Mouse (Mus musculus): ENCODE results near the gene Abraxas2. TPM values are rescaled to one million over a fixed set of nuclear protein-coding genes. Genes with fewer than 3 reads are reported as not detected.
A peak's percentile ranks its signal among the peaks of the same experiment; 100 is the strongest.

Gene Abraxas2
- polyA plus RNA-seq, 1 experiment from 2014 or later: 40.6 TPM

DNA sequence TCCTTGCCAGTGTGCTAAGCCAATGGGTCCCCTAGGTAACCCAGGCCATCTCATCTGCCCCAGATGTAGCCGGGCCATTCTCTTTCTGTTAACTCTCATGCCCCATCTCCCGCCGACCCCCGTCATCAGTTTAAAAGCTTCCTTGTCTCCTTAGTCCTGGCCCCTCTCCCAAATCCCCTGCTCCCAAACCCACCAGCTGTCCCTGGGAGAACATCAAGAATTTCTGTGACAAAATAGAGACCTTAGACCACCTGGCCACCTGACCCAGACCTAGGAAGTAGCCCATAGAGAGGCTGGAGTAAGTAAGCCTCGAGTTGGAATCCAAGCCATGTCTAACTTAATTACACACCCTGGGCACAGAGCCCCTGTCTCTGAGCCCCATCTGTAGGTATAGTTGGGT lies 31.2 kb downstream of the Abraxas2 start:
- H3K4me2 ChIP-seq (ENCODE audit: low read depth, low read length, severe bottlenecking): no peak overlapping the region
- WGBS: 85% methylated on average over 5 of the region's 5 CpGs
- H3K4me1 ChIP-seq (replicated peaks; ENCODE audit: control insufficient read depth, insufficient read depth, low read length): no peaks in the 10 kb centered on the region
- no peak overlapping the region for H3K9ac ChIP-seq (ENCODE audit: low read length)
- no peak for ATAC-seq (replicated peaks; ENCODE audit: low FRiP score)
- DNase-seq (ENCODE audit: low spot score): peak; percentile 43
- no peaks in the 10 kb centered on the region for H3K36me3 ChIP-seq (ENCODE audit: control insufficient read depth, insufficient read depth, low read length)
- H3K4me3 ChIP-seq (ENCODE audit: low read depth, low read length): no peak overlapping the region
- H3K9me3 ChIP-seq (ENCODE audit: control insufficient read depth, low read length): no peaks in the 10 kb centered on the region
- H3K27me3 ChIP-seq (ENCODE audit: control insufficient read depth, insufficient read depth, low read length): no peaks in the 10 kb centered on the region
- no peak overlapping the region for H3K27ac ChIP-seq (ENCODE audit: low read depth, low read length)

DNA sequence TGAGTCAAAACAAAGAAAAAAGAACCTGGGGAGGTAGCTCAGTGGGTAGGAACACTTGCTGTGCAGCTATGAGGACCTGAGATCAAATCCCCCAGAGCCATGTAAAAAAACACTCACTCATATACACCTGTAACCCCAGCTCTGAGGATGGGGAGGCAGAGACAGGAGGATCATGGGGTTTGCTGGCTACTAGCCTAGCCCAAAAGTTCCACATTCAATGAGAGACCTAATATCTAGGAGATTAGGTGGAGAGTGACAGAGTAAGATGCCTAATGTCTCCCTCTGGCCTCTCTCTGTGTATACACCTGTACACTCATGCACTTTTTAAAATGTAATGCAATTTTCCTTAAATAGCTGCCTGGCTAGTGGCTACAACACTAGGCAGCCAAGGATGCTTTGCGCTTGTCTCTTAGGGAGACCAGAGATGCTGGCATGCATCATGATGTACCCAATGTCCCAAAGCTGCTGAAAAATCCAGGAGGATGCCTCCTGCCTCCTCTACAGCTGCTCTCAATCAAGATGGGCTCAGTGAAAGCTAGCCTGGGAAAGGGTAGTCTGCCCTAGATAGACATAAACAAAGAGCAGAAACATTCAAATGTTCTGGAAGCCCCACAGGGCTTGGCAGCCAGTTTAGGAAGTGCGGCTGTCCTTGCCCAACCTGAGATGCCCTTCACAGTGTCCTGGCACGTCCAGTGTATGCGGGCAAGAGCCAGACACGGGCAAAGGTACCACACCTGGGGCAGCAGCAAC lies 32.7 kb downstream of the Abraxas2 start:
- 87% methylated on average over 5 of the region's 5 CpGs for WGBS

DNA sequence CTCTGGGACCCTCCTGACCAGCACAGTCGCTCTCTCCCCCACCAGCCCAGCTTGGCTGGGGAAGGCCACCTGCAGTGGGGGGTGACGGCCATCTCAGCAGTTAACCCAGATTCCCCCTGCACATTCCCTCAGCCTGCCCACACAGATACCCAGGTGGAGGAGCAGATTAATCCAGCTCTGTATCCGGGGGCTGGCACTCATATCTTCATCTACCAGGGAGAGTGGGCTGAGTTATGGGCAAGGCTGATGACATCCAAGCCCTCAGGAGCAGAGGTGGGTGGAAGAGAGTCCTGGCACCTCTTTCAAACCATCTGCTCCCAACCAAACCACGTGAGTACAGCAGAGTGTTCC lies 33.3 kb downstream of the Abraxas2 start:
- H3K4me2 ChIP-seq (ENCODE audit: low read depth, low read length, severe bottlenecking): no peak overlapping the region
- WGBS: 71% methylated on average over 4 of the region's 4 CpGs
- H3K27me3 ChIP-seq (ENCODE audit: control insufficient read depth, insufficient read depth, low read length): no peaks in the 10 kb centered on the region
- H3K9ac ChIP-seq (ENCODE audit: low read length): no peak overlapping the region
- H3K9me3 ChIP-seq (ENCODE audit: control insufficient read depth, low read length): no peaks in the 10 kb centered on the region
- H3K36me3 ChIP-seq (ENCODE audit: control insufficient read depth, insufficient read depth, low read length): no peaks in the 10 kb centered on the region
- H3K4me3 ChIP-seq (ENCODE audit: low read depth, low read length): no peak overlapping the region
- no peaks in the 10 kb centered on the region for H3K4me1 ChIP-seq (replicated peaks; ENCODE audit: control insufficient read depth, insufficient read depth, low read length)
- ATAC-seq (replicated peaks; ENCODE audit: low FRiP score): no peak
- DNase-seq (ENCODE audit: low spot score): peak; percentile 34
- H3K27ac ChIP-seq (ENCODE audit: low read depth, low read length): no peak overlapping the region

More for the DNA sequence above, 32.7 kb downstream of the Abraxas2 start:
- no peak overlapping the region for H3K27ac ChIP-seq (ENCODE audit: low read depth, low read length)
- no peaks in the 10 kb centered on the region for H3K4me1 ChIP-seq (replicated peaks; ENCODE audit: control insufficient read depth, insufficient read depth, low read length)
- no peaks in the 10 kb centered on the region for H3K27me3 ChIP-seq (ENCODE audit: control insufficient read depth, insufficient read depth, low read length)
- no peak overlapping the region for H3K4me2 ChIP-seq (ENCODE audit: low read depth, low read length, severe bottlenecking)
- H3K9me3 ChIP-seq (ENCODE audit: control insufficient read depth, low read length): no peaks in the 10 kb centered on the region
- no peak overlapping the region for H3K4me3 ChIP-seq (ENCODE audit: low read depth, low read length)
- no peak for ATAC-seq (replicated peaks; ENCODE audit: low FRiP score)
- DNase-seq (ENCODE audit: low spot score): peak; percentile 0
- H3K36me3 ChIP-seq (ENCODE audit: control insufficient read depth, insufficient read depth, low read length): no peaks in the 10 kb centered on the region
- no peak overlapping the region for H3K9ac ChIP-seq (ENCODE audit: low read length)

DNA sequence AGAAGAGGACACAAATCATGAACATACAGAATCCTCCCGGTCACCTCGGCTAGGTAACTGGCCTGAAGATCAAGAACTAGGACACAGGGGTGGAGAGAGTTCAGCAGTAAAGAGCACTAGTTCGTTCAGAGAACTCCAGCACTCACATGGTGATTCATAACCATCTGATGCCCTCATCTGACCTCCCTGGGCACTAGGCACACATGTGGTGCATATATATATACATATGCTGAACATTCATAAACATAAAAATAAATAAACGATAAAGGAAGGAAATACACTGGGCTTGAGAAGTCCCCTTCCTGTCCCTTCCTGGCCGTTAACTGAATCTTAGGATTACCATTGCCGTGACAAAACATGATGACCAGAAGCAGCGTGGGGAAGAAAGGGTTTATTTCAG lies 33.8 kb downstream of the Abraxas2 start:
- Histone ChIP-seq H3K9me3 (ENCODE audit: control insufficient read depth, low read length) (no peaks in the 10 kb centered on the region), H3K9ac (ENCODE audit: low read length) (no peak overlapping the region), H3K27me3 (ENCODE audit: control insufficient read depth, insufficient read depth, low read length) (no peaks in the 10 kb centered on the region), H3K4me3 (ENCODE audit: low read depth, low read length) (no peak overlapping the region), H3K27ac (ENCODE audit: low read depth, low read length) (no peak overlapping the region), H3K4me2 (ENCODE audit: low read depth, low read length, severe bottlenecking) (no peak overlapping the region), H3K4me1 (replicated peaks; ENCODE audit: control insufficient read depth, insufficient read depth, low read length) (no peaks in the 10 kb centered on the region), H3K36me3 (ENCODE audit: control insufficient read depth, insufficient read depth, low read length) (no peaks in the 10 kb centered on the region)
- DNase-seq (ENCODE audit: low spot score) (peak; percentile 16), ATAC-seq (replicated peaks; ENCODE audit: low FRiP score) (no peak)
- 88% methylated on average over 7 of the region's 7 CpGs for WGBS

DNA sequence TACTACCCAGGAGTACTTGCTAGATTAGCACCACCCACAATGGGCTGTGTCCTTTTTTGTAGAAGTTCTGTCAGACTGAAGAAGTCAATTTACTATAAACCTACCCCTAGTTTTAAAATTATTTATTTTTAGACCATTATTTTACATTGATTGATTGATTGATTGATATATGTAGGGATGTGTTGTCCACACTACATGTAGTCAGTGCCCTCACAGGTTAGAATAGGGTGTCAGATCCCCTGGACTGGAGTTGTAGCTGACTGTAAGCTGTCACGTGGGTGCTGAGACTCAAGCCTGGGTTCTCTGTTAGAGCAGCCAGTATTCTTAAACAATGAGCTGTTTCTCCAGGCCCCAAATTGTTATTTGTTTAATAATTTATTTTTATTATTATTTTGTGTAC lies 34.3 kb downstream of the Abraxas2 start:
- Histone ChIP-seq H3K27ac (ENCODE audit: low read depth, low read length) (no peak overlapping the region), H3K36me3 (ENCODE audit: control insufficient read depth, insufficient read depth, low read length) (no peaks in the 10 kb centered on the region), H3K27me3 (ENCODE audit: control insufficient read depth, insufficient read depth, low read length) (no peaks in the 10 kb centered on the region), H3K9me3 (ENCODE audit: control insufficient read depth, low read length) (no peaks in the 10 kb centered on the region), H3K4me3 (ENCODE audit: low read depth, low read length) (no peak overlapping the region), H3K4me2 (ENCODE audit: low read depth, low read length, severe bottlenecking) (no peak overlapping the region), H3K4me1 (replicated peaks; ENCODE audit: control insufficient read depth, insufficient read depth, low read length) (no peaks in the 10 kb centered on the region), H3K9ac (ENCODE audit: low read length) (no peak overlapping the region)
- 76% methylated on average over 1 of the region's 1 CpGs for WGBS
- no peak for DNase-seq (ENCODE audit: low spot score)
- ATAC-seq (replicated peaks; ENCODE audit: low FRiP score): no peak

DNA sequence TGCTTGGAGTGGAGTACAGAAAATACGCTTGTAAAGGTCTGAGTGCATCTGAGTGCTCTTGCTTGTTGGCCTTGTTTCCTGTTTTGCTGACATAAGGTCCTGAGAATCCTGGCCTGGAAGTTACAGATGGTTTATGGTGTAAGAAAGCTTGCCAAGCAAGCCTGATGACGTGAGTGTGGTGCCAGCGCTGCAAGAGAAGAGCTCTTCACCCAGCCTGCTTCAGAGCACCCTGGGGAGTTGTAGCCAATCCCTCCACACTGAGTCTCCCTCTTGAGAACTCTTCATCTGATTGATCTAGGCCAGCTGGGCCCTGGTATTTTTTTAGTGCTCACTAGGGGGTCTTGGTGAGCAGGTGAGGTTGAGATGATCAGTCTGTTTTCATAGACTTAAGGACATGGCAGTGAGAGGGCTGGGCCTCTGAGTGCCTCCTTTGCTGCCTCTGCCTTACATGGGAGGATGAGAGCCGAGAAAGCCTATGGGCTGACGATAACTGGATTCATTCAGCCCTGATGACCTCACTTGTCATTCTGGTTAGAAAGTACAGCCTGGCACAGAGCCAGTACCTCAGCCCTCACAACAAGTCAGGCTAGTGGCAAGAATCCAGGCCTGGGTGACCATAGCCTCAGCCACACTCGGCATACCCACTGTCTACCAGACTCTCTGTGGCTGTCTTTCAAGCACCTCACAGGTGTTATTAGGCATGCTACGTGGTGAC lies 36.0 kb downstream of the Abraxas2 start:
- H3K9ac ChIP-seq (ENCODE audit: low read length): no peak overlapping the region
- H3K36me3 ChIP-seq (ENCODE audit: control insufficient read depth, insufficient read depth, low read length): no peaks in the 10 kb centered on the region
- no peak overlapping the region for H3K27ac ChIP-seq (ENCODE audit: low read depth, low read length)
- H3K27me3 ChIP-seq (ENCODE audit: control insufficient read depth, insufficient read depth, low read length): no peaks in the 10 kb centered on the region
- H3K4me2 ChIP-seq (ENCODE audit: low read depth, low read length, severe bottlenecking): no peak overlapping the region
- H3K4me3 ChIP-seq (ENCODE audit: low read depth, low read length): no peak overlapping the region
- ATAC-seq (replicated peaks; ENCODE audit: low FRiP score) (no peak), DNase-seq (ENCODE audit: low spot score) (peak; percentile 40)
- H3K4me1 ChIP-seq (replicated peaks; ENCODE audit: control insufficient read depth, insufficient read depth, low read length): no peaks in the 10 kb centered on the region
- H3K9me3 ChIP-seq (ENCODE audit: control insufficient read depth, low read length): no peaks in the 10 kb centered on the region
- 78% methylated on average over 7 of the region's 7 CpGs for WGBS

DNA sequence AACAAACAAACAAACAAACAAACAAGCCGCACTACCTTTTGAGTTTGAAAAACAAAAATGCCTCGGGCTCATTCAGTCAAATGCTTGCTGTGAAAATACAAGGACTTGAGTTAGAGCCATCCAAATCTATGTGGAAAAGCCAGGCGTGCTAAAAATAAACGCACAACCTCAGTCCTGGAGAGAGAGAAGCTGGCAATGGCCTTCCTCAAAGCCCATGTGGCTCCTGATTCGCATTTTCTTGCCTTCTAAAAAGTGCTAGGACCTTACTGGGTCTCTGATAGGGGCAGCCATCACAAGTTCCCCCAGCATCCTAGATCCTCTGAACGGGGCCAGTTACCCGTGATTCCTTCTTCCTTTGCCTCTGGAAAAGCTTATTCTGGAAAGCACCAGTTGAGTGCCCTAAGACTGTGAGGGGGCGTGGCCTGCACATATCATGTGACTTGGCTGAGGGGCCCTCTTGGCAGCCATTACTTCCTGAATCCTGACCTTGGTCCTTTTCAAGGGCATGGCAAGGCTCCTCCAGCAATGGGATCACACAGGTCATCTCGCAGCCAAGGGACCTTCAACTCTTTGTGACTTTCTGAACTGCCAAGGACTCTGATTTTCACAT lies 37.3 kb downstream of the Abraxas2 start:
- ATAC-seq (replicated peaks; ENCODE audit: low FRiP score): no peak
- WGBS: 84% methylated on average over 9 of the region's 9 CpGs
- H3K4me3 ChIP-seq (ENCODE audit: low read depth, low read length): no peak overlapping the region

DNA sequence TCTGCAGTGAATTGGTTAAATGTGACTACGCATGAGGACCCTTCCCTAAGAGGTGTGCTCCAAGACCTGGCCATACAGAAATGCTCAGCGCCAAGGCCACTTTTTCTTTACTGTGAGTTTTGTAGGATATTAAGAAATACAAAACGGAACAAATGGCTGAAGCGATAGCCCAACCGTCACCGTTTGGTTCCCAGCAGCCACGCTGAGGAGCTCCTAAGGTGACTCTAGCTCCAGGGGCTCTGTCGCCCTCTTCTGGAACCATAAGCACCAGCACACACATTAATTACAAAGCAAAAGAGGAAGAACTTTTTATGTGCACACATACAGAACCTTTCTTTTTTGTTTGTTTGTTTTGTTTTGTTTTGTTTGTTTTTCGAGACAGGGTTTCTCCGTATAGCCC lies 38.2 kb downstream of the Abraxas2 start:
- Histone ChIP-seq H3K9me3 (ENCODE audit: control insufficient read depth, low read length) (no peaks in the 10 kb centered on the region), H3K36me3 (ENCODE audit: control insufficient read depth, insufficient read depth, low read length) (no peaks in the 10 kb centered on the region), H3K4me1 (replicated peaks; ENCODE audit: control insufficient read depth, insufficient read depth, low read length) (no peaks in the 10 kb centered on the region), H3K27me3 (ENCODE audit: control insufficient read depth, insufficient read depth, low read length) (no peaks in the 10 kb centered on the region), H3K4me3 (ENCODE audit: low read depth, low read length) (no peak overlapping the region), H3K9ac (ENCODE audit: low read length) (no peak overlapping the region), H3K4me2 (ENCODE audit: low read depth, low read length, severe bottlenecking) (no peak overlapping the region), H3K27ac (ENCODE audit: low read depth, low read length) (no peak overlapping the region)
- DNase-seq (ENCODE audit: low spot score): peak; percentile 7
- 78% methylated on average over 10 of the region's 10 CpGs for WGBS
- ATAC-seq (replicated peaks; ENCODE audit: low FRiP score): no peak

More for the DNA sequence above, 37.3 kb downstream of the Abraxas2 start:
- Histone ChIP-seq H3K36me3 (ENCODE audit: control insufficient read depth, insufficient read depth, low read length) (no peaks in the 10 kb centered on the region), H3K27me3 (ENCODE audit: control insufficient read depth, insufficient read depth, low read length) (no peaks in the 10 kb centered on the region), H3K9ac (ENCODE audit: low read length) (no peak overlapping the region), H3K9me3 (ENCODE audit: control insufficient read depth, low read length) (no peaks in the 10 kb centered on the region), H3K4me1 (replicated peaks; ENCODE audit: control insufficient read depth, insufficient read depth, low read length) (no peaks in the 10 kb centered on the region), H3K27ac (ENCODE audit: low read depth, low read length) (no peak overlapping the region), H3K4me2 (ENCODE audit: low read depth, low read length, severe bottlenecking) (no peak overlapping the region)
- DNase-seq (ENCODE audit: low spot score): peak; percentile 42
